Mouse (Mus musculus) kidney, embryonic 16.5 days (tissue): Measurements from ENCODE around the gene Ddost. TPM values are rescaled to one million over a fixed set of nuclear protein-coding genes. Genes with fewer than 3 reads are reported as not detected.

Experiments used
- ATAC-seq: fragments of 200-750 bp; cut with Nextera tagmentation; 2 replicates; pipeline ENCODE4 v1.8.0; 2017; ENCODE audit warnings: moderate TSS enrichment; ENCODE audit not compliant: low FRiP score, low TSS enrichment
- H3K27ac ChIP-seq: fragments of 300-500 bp; sonication (generic); 2 replicates; pipeline ENCODE4 v1.5.1; 2014; ENCODE audit warnings: low read length
- H3K27me3 ChIP-seq: fragments of 300-500 bp; sonication (generic); 2 replicates; pipeline ENCODE4 v1.6.1; 2014; ENCODE audit warnings: low read length, control low read depth, mixed read lengths; ENCODE audit not compliant: insufficient read depth
- H3K36me3 ChIP-seq: fragments of 300-500 bp; sonication (generic); 2 replicates; pipeline ENCODE4 v1.6.1; 2014; ENCODE audit warnings: low read length, control low read depth, mixed read lengths; ENCODE audit not compliant: insufficient read depth
- H3K4me1 ChIP-seq: fragments of 300-500 bp; sonication (generic); 2 replicates; pipeline ENCODE4 v1.6.1; 2014; ENCODE audit warnings: low read length, control low read depth, mixed read lengths; ENCODE audit not compliant: insufficient read depth
- H3K4me2 ChIP-seq: fragments of 300-500 bp; sonication (generic); replicated peaks from 2 replicates; pipeline ENCODE4 v1.6.1; 2014; ENCODE audit warnings: low read depth, low read length
- H3K4me3 ChIP-seq: fragments of 300-500 bp; sonication (generic); 2 replicates; pipeline ENCODE4 v1.5.1; 2014; ENCODE audit warnings: mild to moderate bottlenecking, low read length
- H3K9ac ChIP-seq: fragments of 300-500 bp; sonication (generic); replicated peaks from 2 replicates; pipeline ENCODE4 v1.6.1; 2014; ENCODE audit warnings: low read length
- H3K9me3 ChIP-seq: fragments of 300-500 bp; sonication (generic); 2 replicates; pipeline ENCODE4 v1.6.1; 2016; ENCODE audit warnings: low read length, control low read depth
- WGBS: fragments of 180-500 bp; shearing (Covaris S2); extraction: QIAGEN DNeasy Blood & Tissue Kit; methylation state at CpG from one replicate; pipeline ENCODE4 v1.1.7; 2014; 5-methylcytosine and 5-hydroxymethylcytosine counted together
- polyA plus RNA-seq: library from polyadenylated mRNA; unstranded; fragments of >200 nt; fragmentation: Nextera tagmentation; extraction: Ambion mirVana; gene quantifications from 2 replicates; pipeline ENCODE4 v1.2.1, GENCODE M21; 2015

Ddost gene
- polyA plus RNA-seq, 1 experiment from 2014 or later, result 438 TPM

DNA sequence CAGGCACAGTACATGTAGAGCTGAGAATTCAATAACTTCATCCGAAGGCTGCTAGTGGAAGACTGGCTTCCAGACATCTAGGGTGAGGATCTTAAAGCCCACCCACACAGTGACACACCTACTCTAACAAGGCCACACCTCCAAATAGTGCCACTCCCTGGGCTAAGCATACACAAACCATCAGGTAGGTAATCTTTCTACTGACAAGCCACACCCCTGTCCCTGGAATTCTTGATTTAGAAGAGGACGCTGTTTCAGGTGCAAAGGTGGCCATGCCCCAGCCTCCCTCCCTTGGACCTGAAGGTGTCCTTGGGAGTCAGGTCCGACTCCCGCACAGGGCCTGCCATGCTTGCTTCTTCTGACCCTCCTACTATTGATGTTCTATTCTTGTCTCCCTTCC is 28.6 kb downstream of the Ddost start:
- Histone ChIP-seq H3K27ac (no peak overlapping the region), H3K27me3 (no peaks in the 10 kb centered on the region), H3K4me1 (no peaks in the 10 kb centered on the region), H3K4me2 (no peak overlapping the region), H3K36me3 (no peaks in the 10 kb centered on the region), H3K9ac (no peak overlapping the region), H3K9me3 (no peaks in the 10 kb centered on the region), H3K4me3 (no peak overlapping the region)
- ATAC-seq, result no peak
- WGBS, result 78% methylated on average over 4 of the region's 4 CpGs

GRCm38 (mm10) chr4:138335036-138335435 is 30.5 kb downstream of the Ddost start:
- Histone ChIP-seq H3K9me3 (no peaks in the 10 kb centered on the region), H3K27me3 (no peaks in the 10 kb centered on the region), H3K4me2 (no peak overlapping the region), H3K9ac (no peak overlapping the region), H3K36me3 (no peaks in the 10 kb centered on the region), H3K4me3 (no peak overlapping the region), H3K27ac (no peak overlapping the region), H3K4me1 (no peaks in the 10 kb centered on the region)
- no peak for ATAC-seq
- 81% methylated on average over 12 of the region's 12 CpGs for WGBS

GRCm38 (mm10) chr4:138335648-138336047 is 31.1 kb downstream of the Ddost start:
- Histone ChIP-seq H3K4me2 (no peak overlapping the region), H3K9ac (no peak overlapping the region), H3K27me3 (no peaks in the 10 kb centered on the region), H3K9me3 (no peaks in the 10 kb centered on the region), H3K36me3 (no peaks in the 10 kb centered on the region), H3K27ac (no peak overlapping the region), H3K4me1 (no peaks in the 10 kb centered on the region), H3K4me3 (no peak overlapping the region)
- WGBS, result 87% methylated on average over 6 of the region's 6 CpGs
- no peak for ATAC-seq

DNA sequence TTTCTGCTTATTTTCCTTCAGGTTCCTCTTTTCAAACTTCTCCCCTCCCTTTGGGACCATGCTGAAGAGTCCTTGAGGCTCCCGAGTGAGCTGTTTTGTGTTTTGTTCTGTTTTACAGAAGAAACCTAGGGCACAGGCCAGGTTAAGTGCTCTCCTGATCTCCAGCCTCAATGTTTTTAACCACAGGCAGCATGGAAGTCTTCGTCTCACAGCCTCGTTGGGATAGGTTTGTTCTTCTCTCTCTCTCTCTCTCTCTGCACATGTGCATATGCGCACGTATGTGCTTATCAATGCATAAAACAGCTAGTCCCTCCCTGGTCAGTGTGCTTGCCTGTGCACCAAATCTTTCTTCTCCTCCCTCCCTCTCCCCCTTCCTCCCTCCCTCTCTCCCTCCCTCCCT is 32.3 kb downstream of the Ddost start:
- no peak overlapping the region for H3K4me2 ChIP-seq
- H3K27ac ChIP-seq, result no peak overlapping the region
- no peak overlapping the region for H3K9ac ChIP-seq
- no peak for ATAC-seq
- WGBS, result 69% methylated on average over 5 of the region's 5 CpGs
- no peaks in the 10 kb centered on the region for H3K9me3 ChIP-seq
- H3K36me3 ChIP-seq, result no peaks in the 10 kb centered on the region
- no peaks in the 10 kb centered on the region for H3K4me1 ChIP-seq
- no peak overlapping the region for H3K4me3 ChIP-seq
- H3K27me3 ChIP-seq, result no peaks in the 10 kb centered on the region

- H3K27me3 ChIP-seq, result no peaks in the 10 kb centered on the region
- WGBS, result 72% methylated on average over 9 of the region's 9 CpGs
- no peaks in the 10 kb centered on the region for H3K9me3 ChIP-seq
- H3K36me3 ChIP-seq, result no peaks in the 10 kb centered on the region
- no peak for ATAC-seq
- H3K4me3 ChIP-seq, result no peak overlapping the region
- H3K9ac ChIP-seq, result no peak overlapping the region
- H3K4me2 ChIP-seq, result no peak overlapping the region
- no peak overlapping the region for H3K27ac ChIP-seq
- no peaks in the 10 kb centered on the region for H3K4me1 ChIP-seq
Measured at GRCm38 (mm10) chr4:138337341-138337740, 32.8 kb downstream of the Ddost start.

GRCm38 (mm10) chr4:138339963-138340362 is 35.4 kb downstream of the Ddost start:
- H3K27ac ChIP-seq, result no peak overlapping the region
- WGBS, result 35% methylated on average over 4 of the region's 4 CpGs
- peaks cover 8% of the 10 kb centered on the region for H3K4me1 ChIP-seq
- no peaks in the 10 kb centered on the region for H3K36me3 ChIP-seq
- H3K9me3 ChIP-seq, result no peaks in the 10 kb centered on the region
- ATAC-seq, result no peak
- H3K4me3 ChIP-seq, result no peak overlapping the region
- no peak overlapping the region for H3K9ac ChIP-seq
- no peaks in the 10 kb centered on the region for H3K27me3 ChIP-seq
- no peak overlapping the region for H3K4me2 ChIP-seq

- Histone ChIP-seq H3K36me3 (no peaks in the 10 kb centered on the region), H3K4me1 (peaks cover 8% of the 10 kb centered on the region), H3K9me3 (no peaks in the 10 kb centered on the region), H3K27ac (no peak overlapping the region), H3K4me2 (no peak overlapping the region), H3K9ac (no peak overlapping the region), H3K4me3 (no peak overlapping the region), H3K27me3 (no peaks in the 10 kb centered on the region)
- ATAC-seq, result no peak
- WGBS, result 65% methylated on average over 8 of the region's 8 CpGs
Measured at GRCm38 (mm10) chr4:138341393-138341792, 36.9 kb downstream of the Ddost start.

GRCm38 (mm10) chr4:138342048-138342447 is 37.5 kb downstream of the Ddost start:
- no peaks in the 10 kb centered on the region for H3K36me3 ChIP-seq
- peaks cover 8% of the 10 kb centered on the region for H3K4me1 ChIP-seq
- H3K9me3 ChIP-seq, result no peaks in the 10 kb centered on the region
- 80% methylated on average over 7 of the region's 7 CpGs for WGBS
- no peak for ATAC-seq
- H3K4me2 ChIP-seq, result no peak overlapping the region
- no peak overlapping the region for H3K9ac ChIP-seq
- H3K4me3 ChIP-seq, result no peak overlapping the region
- H3K27ac ChIP-seq, result no peak overlapping the region
- H3K27me3 ChIP-seq, result no peaks in the 10 kb centered on the region

GRCm38 (mm10) chr4:138342778-138343177 is 38.2 kb downstream of the Ddost start:
- 69% methylated on average over 6 of the region's 6 CpGs for WGBS
- Histone ChIP-seq H3K9me3 (no peaks in the 10 kb centered on the region), H3K27me3 (no peaks in the 10 kb centered on the region), H3K4me3 (no peak overlapping the region), H3K36me3 (no peaks in the 10 kb centered on the region), H3K9ac (no peak overlapping the region), H3K4me1 (peaks cover 8% of the 10 kb centered on the region), H3K4me2 (no peak overlapping the region), H3K27ac (peak overlapping the region; percentile 45)
- ATAC-seq, result peak; percentile 86

DNA sequence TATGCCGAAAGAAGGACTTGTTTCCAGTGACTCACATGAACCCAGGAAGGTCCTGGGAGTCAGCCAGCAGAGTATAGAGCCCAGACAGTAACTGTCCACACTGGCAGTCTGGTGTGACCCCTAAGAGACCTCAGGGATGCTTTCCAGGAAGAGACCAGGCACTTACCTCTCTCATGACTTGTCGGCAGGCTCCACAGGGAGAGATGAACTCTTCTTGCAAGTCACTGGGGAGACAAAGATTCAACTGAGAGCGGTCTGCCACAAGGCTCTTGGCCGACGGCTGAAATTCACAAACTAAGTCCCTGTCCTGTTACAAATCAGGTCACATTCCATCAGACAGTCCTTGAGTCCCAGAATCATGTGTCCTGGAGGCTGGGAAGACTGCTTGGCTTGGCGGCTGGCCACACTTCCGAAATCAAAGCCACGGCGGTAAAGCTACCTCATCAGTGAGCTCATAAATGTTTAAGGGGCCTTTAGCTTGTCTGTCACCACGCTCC is 38.9 kb downstream of the Ddost start:
- H3K36me3 ChIP-seq, result no peaks in the 10 kb centered on the region
- 34% methylated on average over 10 of the region's 10 CpGs for WGBS
- H3K9me3 ChIP-seq, result no peaks in the 10 kb centered on the region
- H3K27me3 ChIP-seq, result no peaks in the 10 kb centered on the region
- no peak for ATAC-seq
- peak overlapping the region; percentile 11 for H3K27ac ChIP-seq
- no peak overlapping the region for H3K9ac ChIP-seq
- H3K4me2 ChIP-seq, result no peak overlapping the region
- peaks cover 8% of the 10 kb centered on the region for H3K4me1 ChIP-seq
- H3K4me3 ChIP-seq, result no peak overlapping the region
